Mouse (Mus musculus): Measurements from ENCODE around the gene Zfp420.

DNA sequence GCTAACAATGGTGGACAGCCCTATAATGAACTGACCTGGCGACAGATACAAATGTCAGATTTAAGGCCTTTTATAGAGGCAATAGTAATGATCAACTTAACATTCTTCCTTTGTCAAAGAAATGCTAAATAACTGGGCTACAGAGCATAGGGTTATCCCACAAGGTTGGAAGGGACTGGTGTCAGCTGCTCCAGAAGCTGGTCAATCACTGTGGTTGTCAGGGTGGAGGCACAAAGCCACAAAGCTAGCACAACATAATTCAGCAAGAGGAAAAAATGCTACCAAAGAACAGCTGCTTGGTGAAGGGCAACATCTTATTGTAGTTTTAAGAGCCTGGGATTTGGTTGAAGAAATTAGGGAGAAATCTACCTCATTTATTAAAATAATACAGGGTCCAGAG, 47.5 kb upstream of the Zfp420 start:
- TF ChIP-seq CTCF (IDR thresholded peaks at IDR 0.05; ENCODE audit: low read depth) (no peak), EP300 (IDR thresholded peaks at IDR 0.05; ENCODE audit: low read depth) (no peak)
